Mouse (Mus musculus) retina, embryonic 14.5 days (tissue): Measurements from ENCODE around the gene Olfr1508.
"Not testable (repeated sequence)": the region's sequence is repeated elsewhere in the genome, so short reads cannot be mapped to it uniquely, and the experiment has no call there.

Experiments used
- DNase-seq: peaks from one replicate; pipeline ENCODE4 v3.0.0-alpha.2; 2015; ENCODE audit warnings: low spot score

The Olfr1508 gene

GRCm38 (mm10) chr14:52467395-52467794 is at the start of gene Olfr1508:
Gene Olfr1508, minus strand, starts transcription at chr14:52467495.
- DNase-seq: no peak

GRCm38 (mm10) chr14:52495516-52495915 is 28.2 kb upstream of the Olfr1508 start, which contains the start of gene Olfr1507:
Gene Olfr1507, minus strand, starts transcription at chr14:52495749.
- no peak for DNase-seq

GRCm38 (mm10) chr14:52465738-52466137 is 1.6 kb downstream of the Olfr1508 start:
- DNase-seq: no peak

DNA sequence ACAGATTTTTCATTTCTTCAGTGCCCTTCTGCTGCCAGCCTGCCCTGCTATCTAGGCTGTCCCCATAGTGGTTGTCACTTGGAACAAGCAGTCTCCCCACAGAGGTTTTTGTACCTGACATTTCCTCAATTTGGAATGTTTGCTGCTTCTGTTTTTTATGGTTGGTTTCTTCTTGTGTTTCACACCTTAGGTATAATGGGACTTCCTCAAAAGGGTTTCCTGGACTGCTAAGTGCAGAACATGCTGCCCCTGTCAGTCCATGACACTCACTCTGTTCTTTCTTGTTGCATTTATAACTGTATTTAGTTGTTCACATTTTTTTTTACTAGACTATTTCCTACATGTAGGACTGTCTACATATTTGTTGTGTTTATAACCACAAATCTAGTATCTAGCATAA is 5.4 kb downstream of the Olfr1508 start:
- no peak for DNase-seq

GRCm38 (mm10) chr14:52451138-52451537 is 16.2 kb downstream of the Olfr1508 start:
- DNase-seq: no peak

- DNase-seq: no peak
Measured at GRCm38 (mm10) chr14:52442690-52443089, 24.6 kb downstream of the Olfr1508 start, which contains the start of gene Olfr1509. Gene Olfr1509, plus strand, starts transcription at chr14:52442990.

DNA sequence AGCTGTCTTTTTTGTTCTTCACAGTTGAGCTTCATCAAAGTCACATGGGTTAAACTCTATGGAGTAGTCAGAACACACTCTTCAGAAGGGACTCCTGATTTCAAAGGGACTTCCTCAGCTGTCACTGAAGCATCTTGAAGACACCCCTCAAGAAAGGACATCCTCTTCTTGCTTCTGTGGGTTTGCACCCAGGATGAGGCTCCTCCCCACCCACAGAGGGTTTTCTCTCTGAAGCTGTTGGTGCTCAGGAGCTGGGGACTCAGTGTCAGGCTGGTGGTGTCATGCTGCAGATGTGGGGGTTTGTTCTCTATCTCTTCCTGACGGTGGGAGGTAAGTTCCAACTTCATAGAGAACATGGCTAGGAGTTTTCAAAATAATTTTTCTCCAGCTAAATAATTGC is 39.6 kb downstream of the Olfr1508 start:
- DNase-seq: no peak

DNA sequence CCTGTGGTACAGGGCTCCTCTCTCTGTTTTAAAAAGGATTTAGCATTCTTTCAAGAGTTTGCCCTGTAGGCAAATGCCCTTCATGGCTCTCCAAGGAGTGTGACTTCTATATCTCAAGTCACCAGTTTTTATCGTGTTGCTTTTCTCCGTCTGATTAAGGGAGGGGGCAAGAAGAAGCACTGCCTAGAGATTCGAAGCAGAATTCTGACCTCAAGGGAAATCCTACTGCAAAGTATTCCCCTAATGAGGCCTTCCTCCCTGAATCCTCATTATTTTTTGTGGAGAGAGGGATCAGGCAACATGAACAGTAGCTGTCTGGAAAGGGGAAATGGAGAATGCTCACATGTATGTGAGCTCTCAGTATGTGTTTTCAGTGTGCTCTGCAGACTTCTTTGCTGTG is 53.0 kb downstream of the Olfr1508 start, which contains the start of gene Olfr1510:
Gene Olfr1510, minus strand, starts transcription at position 101 of the 400 bp plus-strand sequence.
- DNase-seq: no peak

DNA sequence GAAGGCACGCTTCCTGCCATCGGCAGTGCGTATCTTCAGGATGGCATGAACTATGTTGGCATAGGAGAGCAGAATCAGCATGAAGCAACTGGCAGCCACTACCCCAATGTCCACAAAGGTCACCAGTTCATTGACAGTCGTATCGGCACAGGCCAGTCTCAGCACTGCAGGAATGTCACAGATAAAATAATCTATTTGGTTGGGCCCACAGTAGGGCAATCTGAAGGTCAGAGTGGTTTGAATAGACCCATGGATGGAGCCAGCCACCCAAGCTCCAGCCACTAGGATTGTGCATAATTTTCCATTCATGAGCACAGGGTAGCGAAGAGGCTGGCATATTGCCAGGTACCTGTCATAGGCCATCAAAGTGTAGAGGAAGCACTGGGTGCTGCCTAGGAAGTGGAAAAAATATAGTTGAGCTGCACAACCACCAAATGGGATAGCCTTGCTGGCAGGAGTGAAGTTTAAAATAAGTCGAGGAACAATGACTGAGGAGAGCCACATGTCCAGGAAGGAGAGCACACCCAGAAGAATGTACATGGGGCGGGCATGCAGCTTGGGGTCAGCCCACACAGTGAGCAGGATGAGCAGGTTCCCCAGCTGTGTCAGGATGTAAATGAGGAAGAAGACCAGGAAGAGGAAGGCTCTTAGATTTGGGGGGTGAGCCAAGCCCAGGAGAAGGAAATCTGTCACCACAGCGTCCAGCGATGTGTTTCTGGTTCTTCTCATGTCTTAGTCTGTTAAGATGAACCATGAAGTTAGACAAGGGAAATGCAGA is 57.0 kb downstream of the Olfr1508 start:
- DNase-seq: not testable (repeated sequence)
